Mouse (Mus musculus): ENCODE measurements at regions not wholly inside any gene's neighbourhood (a gene's known extent, or its start where the extent isn't known, plus 50 kb on each side); places are given as distances from the start of the nearest gene placed in this dataset.

DNA sequence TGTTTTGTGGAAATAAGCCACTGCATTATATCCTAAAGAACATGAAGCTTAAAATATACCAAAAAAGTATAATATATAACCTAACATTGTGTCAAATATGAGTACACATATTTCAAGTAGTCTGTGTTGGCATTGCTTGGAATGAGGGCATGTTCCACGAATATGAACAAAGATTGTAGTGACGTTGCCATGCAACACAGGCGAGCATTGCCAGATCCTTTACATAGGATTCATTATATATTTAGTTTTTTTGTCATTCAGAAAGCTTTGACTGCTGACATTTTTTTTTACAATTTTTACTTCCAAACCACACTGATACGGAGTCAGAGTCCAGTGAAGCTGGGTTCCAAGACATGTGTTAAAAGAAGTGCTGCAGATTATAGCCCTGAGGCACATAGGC lies 900.1 kb downstream of the Efnb2 start:
- TF ChIP-seq EP300 (IDR thresholded peaks at IDR 0.05), result no peak
- TF ChIP-seq CTCF (IDR thresholded peaks at IDR 0.05), result no peak

Data from lung, postnatal 0 days (tissue).